Mouse (Mus musculus) forebrain, embryonic 16.5 days (tissue): ENCODE measurements at regions not wholly inside any gene's neighbourhood (a gene's known extent, or its start where the extent isn't known, plus 50 kb on each side); places are given as distances from the start of the nearest gene placed in this dataset.

Source experiments
- ATAC-seq: fragments of 200-750 bp; cut with Nextera tagmentation; 2 replicates; pipeline ENCODE4 v1.8.0; 2017; ENCODE audit warnings: mild to moderate bottlenecking, moderate library complexity
- H3K27ac ChIP-seq: fragments of 300-500 bp; sonication (generic); 2 replicates; pipeline ENCODE4 v1.5.1; 2014; ENCODE audit warnings: low read length, control low read depth
- H3K27me3 ChIP-seq: fragments of 300-500 bp; sonication (generic); replicated peaks from 2 replicates; pipeline ENCODE4 v1.6.1; 2014; ENCODE audit warnings: low read length; ENCODE audit not compliant: control insufficient read depth, insufficient read depth
- H3K36me3 ChIP-seq: fragments of 300-500 bp; sonication (generic); 2 replicates; pipeline ENCODE4 v1.6.1; 2014; ENCODE audit not compliant: control insufficient read depth, insufficient read depth
- H3K4me1 ChIP-seq: fragments of 300-500 bp; sonication (generic); replicated peaks from 2 replicates; pipeline ENCODE4 v1.6.1; 2014; ENCODE audit warnings: low read length; ENCODE audit not compliant: control insufficient read depth, insufficient read depth
- H3K4me2 ChIP-seq: fragments of 300-500 bp; sonication (generic); 2 replicates; pipeline ENCODE4 v1.6.1; 2014; ENCODE audit warnings: mild to moderate bottlenecking, low read length, control low read depth
- H3K4me3 ChIP-seq: fragments of 300-500 bp; sonication (generic); replicated peaks from 2 replicates; pipeline ENCODE4 v1.5.1; 2014; ENCODE audit warnings: mild to moderate bottlenecking, low read length, control low read depth
- H3K9ac ChIP-seq: fragments of 300-500 bp; sonication (generic); replicated peaks from 2 replicates; pipeline ENCODE4 v1.6.1; 2014; ENCODE audit warnings: low read depth, low read length, control low read depth
- H3K9me3 ChIP-seq: fragments of 300-500 bp; sonication (generic); 2 replicates; pipeline ENCODE4 v1.6.1; 2016; ENCODE audit warnings: low read length; ENCODE audit not compliant: control insufficient read depth

GRCm38 (mm10) chr9:5771158-5771557 is 397.2 kb upstream of the Pdgfd start:
- H3K27ac ChIP-seq, result no peak overlapping the region
- H3K4me3 ChIP-seq, result no peak overlapping the region
- H3K4me1 ChIP-seq, result no peaks in the 10 kb centered on the region
- no peaks in the 10 kb centered on the region for H3K27me3 ChIP-seq
- no peaks in the 10 kb centered on the region for H3K36me3 ChIP-seq
- H3K4me2 ChIP-seq, result no peak overlapping the region
- H3K9ac ChIP-seq, result no peak overlapping the region
- ATAC-seq, result no peak
- no peaks in the 10 kb centered on the region for H3K9me3 ChIP-seq
